20 mouse cellular contexts compared by ENCODE assay signal in genomic region chr6:39434111-39434885, GRCm38 (mm10). TPM values are rescaled to one million over a fixed set of nuclear protein-coding genes. Genes with fewer than 3 reads are reported as not detected.
DNase-seq lines count a peak whose midpoint lies in the region; ATAC-seq and TF ChIP-seq lines count a peak whose summit lies in the region.
"Had no signal": no experiment of that assay in that cellular context is flagged by ENCODE, and none has a peak within 500 bp of the region (broad histone marks: within the 10 kb centered on the region; RNA-seq: fewer than 3 reads in every experiment).

No protein-coding gene starts in this region.

- H3K79me2 ChIP-seq in MEL (ENCODE audit: control insufficient read depth, insufficient read depth, low read length, poor library complexity), result no peaks in the 10 kb centered on the region; the same call in 1 of the 2 replicates

- H3K4me3 ChIP-seq in liver, embryonic 11.5 days (ENCODE audit: low read depth, low read length), result no peak overlapping the region
- no peak overlapping the region for H3K4me3 ChIP-seq in MEL (ENCODE audit: control insufficient read depth in 1 of 2, insufficient read depth in 1 of 2, low read depth in 2 of 2, low read length in 2 of 2)
- H3K4me3 ChIP-seq in intestine, embryonic 15.5 days (replicated peaks), result no peak overlapping the region
- H3K4me3 ChIP-seq in liver, postnatal 0 days (ENCODE audit: low read depth, low read length), result no peak overlapping the region
- no peak overlapping the region for H3K4me3 ChIP-seq in stomach, postnatal 0 days (ENCODE audit: low read depth, low read length)
- H3K4me3 ChIP-seq: heart, adult 2 months; heart, embryonic 15.5 days; left cerebral cortex, adult 2 months; limb, embryonic 10.5 days had no signal

- no peak for TF ChIP-seq POLR2A in MEL (IDR thresholded peaks at IDR 0.05; ENCODE audit: control insufficient read depth in 1 of 2, insufficient read depth in 1 of 2, low read depth in 1 of 2, low read length in 2 of 2, poor library complexity in 1 of 2)

- no peaks in the 10 kb centered on the region for H3K9me3 ChIP-seq in liver, embryonic 11.5 days (ENCODE audit: control insufficient read depth, low read length)
- H3K9me3 ChIP-seq in MEL (replicated peaks; ENCODE audit: insufficient read depth, low read length), result no peaks in the 10 kb centered on the region
- no peaks in the 10 kb centered on the region for H3K9me3 ChIP-seq in intestine, embryonic 15.5 days
- H3K9me3 ChIP-seq in liver, postnatal 0 days (ENCODE audit: low read length), result no peaks in the 10 kb centered on the region
- H3K9me3 ChIP-seq in stomach, postnatal 0 days (ENCODE audit: control insufficient read depth, low read length), result no peaks in the 10 kb centered on the region
- H3K9me3 ChIP-seq: heart, embryonic 15.5 days; limb, embryonic 10.5 days had no signal

- no peak for TF ChIP-seq RAD21 in MEL (IDR thresholded peaks at IDR 0.05; ENCODE audit: low read depth, low read length)

- H3K36me3 ChIP-seq in liver, embryonic 11.5 days (ENCODE audit: control insufficient read depth, insufficient read depth, low read length), result no peaks in the 10 kb centered on the region
- H3K36me3 ChIP-seq in MEL (ENCODE audit: control insufficient read depth in 1 of 2, insufficient read depth in 2 of 2, low read length in 2 of 2), result peaks cover 0 to 28% of the 10 kb centered on the region in 2 experiments; a peak in 2 of 4 replicates
- H3K36me3 ChIP-seq in intestine, embryonic 15.5 days, result no peaks in the 10 kb centered on the region
- no peaks in the 10 kb centered on the region for H3K36me3 ChIP-seq in liver, postnatal 0 days (replicated peaks; ENCODE audit: insufficient read depth, low read length)
- no peaks in the 10 kb centered on the region for H3K36me3 ChIP-seq in stomach, postnatal 0 days (ENCODE audit: control insufficient read depth, insufficient read depth, low read length)
- H3K36me3 ChIP-seq: heart, embryonic 15.5 days; limb, embryonic 10.5 days had no signal

- WGBS in liver, embryonic 11.5 days, result 51% methylated on average over 2 of the region's 2 CpGs
- 50% methylated on average over 2 of the region's 2 CpGs for WGBS in intestine, embryonic 15.5 days
- WGBS in liver, postnatal 0 days (ENCODE audit: insufficient replicate concordance), result 56% methylated on average over 2 of the region's 2 CpGs
- 66% methylated on average over 2 of the region's 2 CpGs for WGBS in stomach, postnatal 0 days

- no peak for TF ChIP-seq CTCF in MEL (IDR thresholded peaks at IDR 0.05 in 2 of 3, conservative IDR thresholded peaks at IDR 0.05 in 1 of 3; ENCODE audit: control insufficient read depth in 1 of 3, insufficient read depth in 1 of 3, low read depth in 2 of 3, low read length in 3 of 3, poor library complexity in 1 of 3, severe bottlenecking in 1 of 3)
- no peak for TF ChIP-seq CTCF in liver, postnatal 0 days (IDR thresholded peaks at IDR 0.05; ENCODE audit: low read depth)
- TF ChIP-seq CTCF in stomach, postnatal 0 days (IDR thresholded peaks at IDR 0.05; ENCODE audit: low read depth), result no peak

- H3K4me2 ChIP-seq in liver, embryonic 11.5 days, result no peak overlapping the region
- no peak overlapping the region for H3K4me2 ChIP-seq in intestine, embryonic 15.5 days (replicated peaks)
- H3K4me2 ChIP-seq in liver, postnatal 0 days (ENCODE audit: low read depth, low read length), result no peak overlapping the region; the same call in 1 of the 2 replicates
- no peak overlapping the region for H3K4me2 ChIP-seq in stomach, postnatal 0 days (replicated peaks; ENCODE audit: low read depth)
- H3K4me2 ChIP-seq: heart, embryonic 15.5 days; lung, embryonic 14.5 days had no signal

- no peak for DNase-seq in liver, embryonic 11.5 days (ENCODE audit: low spot score)
- DNase-seq in liver (no peak), MEL (ENCODE audit: low read depth, low spot score) (no peak)
- no peak for DNase-seq in liver, postnatal 0 days
- DNase-seq in stomach, postnatal 0 days (ENCODE audit: low spot score), result no peak
- no peak for DNase-seq in frontal cortex, postnatal 10 days (ENCODE audit: low spot score in 2 of 2)
- DNase-seq: adrenal gland, adult 8-10 months; B cell, adult 2 months; cerebellum, adult 2 months; gastrocnemius, postnatal 14 days; heart, adult 2 months; kidney, adult 2 months; kidney, postnatal 14 days; lung, embryonic 14.5 days; thymus, adult 18-20 months had no signal

- TF ChIP-seq EP300 in MEL (IDR thresholded peaks at IDR 0.05; ENCODE audit: low read depth in 1 of 2, low read length in 2 of 2), result peak; percentile 35 to 81; a peak in 3 of 4 replicates
- TF ChIP-seq EP300 in liver, postnatal 0 days (IDR thresholded peaks at IDR 0.05; ENCODE audit: low read depth), result peak; percentile 34; the same call in 1 of the 2 replicates
- TF ChIP-seq EP300 in stomach, postnatal 0 days (optimal IDR thresholded peaks at IDR 0.05), result no peak

- H3K9ac ChIP-seq in liver, embryonic 11.5 days (ENCODE audit: low read depth, low read length), result no peak overlapping the region
- no peak overlapping the region for H3K9ac ChIP-seq in MEL (ENCODE audit: control insufficient read depth, low read depth, low read length, poor library complexity, severe bottlenecking)
- no peak overlapping the region for H3K9ac ChIP-seq in intestine, embryonic 15.5 days
- no peak overlapping the region for H3K9ac ChIP-seq in liver, postnatal 0 days (replicated peaks)
- no peak overlapping the region for H3K9ac ChIP-seq in stomach, postnatal 0 days (ENCODE audit: low read length)
- H3K9ac ChIP-seq: heart, embryonic 15.5 days; lung, embryonic 14.5 days had no signal

- ATAC-seq in liver, embryonic 11.5 days (replicated peaks; ENCODE audit: low FRiP score), result peak; percentile 35; the same call in 1 of the 2 replicates
- ATAC-seq in intestine, embryonic 15.5 days, result peak; percentile 81
- no peak for ATAC-seq in liver, postnatal 0 days
- no peak for ATAC-seq in stomach, postnatal 0 days (ENCODE audit: low FRiP score, low TSS enrichment)

- H3K27me3 ChIP-seq in liver, embryonic 11.5 days (replicated peaks; ENCODE audit: control insufficient read depth, insufficient read depth, low read length), result no peaks in the 10 kb centered on the region
- H3K27me3 ChIP-seq in MEL (ENCODE audit: control insufficient read depth in 1 of 2, insufficient read depth in 2 of 2, low read length in 2 of 2), result no peaks in the 10 kb centered on the region
- H3K27me3 ChIP-seq in intestine, embryonic 15.5 days (replicated peaks), result no peaks in the 10 kb centered on the region
- no peaks in the 10 kb centered on the region for H3K27me3 ChIP-seq in liver, postnatal 0 days (ENCODE audit: insufficient read depth, low read length)
- H3K27me3 ChIP-seq in stomach, postnatal 0 days (ENCODE audit: control insufficient read depth, insufficient read depth, low read length), result no peaks in the 10 kb centered on the region
- H3K27me3 ChIP-seq: heart, embryonic 15.5 days had no signal

- peaks cover 11% of the 10 kb centered on the region for H3K4me1 ChIP-seq in liver, embryonic 11.5 days (replicated peaks; ENCODE audit: control insufficient read depth, insufficient read depth, low read length)
- H3K4me1 ChIP-seq in MEL (ENCODE audit: control insufficient read depth in 1 of 2, insufficient read depth in 2 of 2, low read length in 2 of 2), result peaks cover 22 to 36% of the 10 kb centered on the region in 2 experiments
- H3K4me1 ChIP-seq in intestine, embryonic 15.5 days (replicated peaks), result no peaks in the 10 kb centered on the region
- peaks cover 28% of the 10 kb centered on the region for H3K4me1 ChIP-seq in liver, postnatal 0 days (ENCODE audit: insufficient read depth)
- H3K4me1 ChIP-seq in stomach, postnatal 0 days (replicated peaks; ENCODE audit: control insufficient read depth, insufficient read depth), result no peaks in the 10 kb centered on the region
- H3K4me1 ChIP-seq: heart, embryonic 15.5 days; limb, embryonic 10.5 days had no signal

- 0 out of 2 replicates have a peak overlapping the region, but pooled peaks have one; percentile 1 for H3K27ac ChIP-seq in liver, embryonic 11.5 days (ENCODE audit: low read depth, low read length)
- peak overlapping the region; percentile 47 for H3K27ac ChIP-seq in MEL (ENCODE audit: control insufficient read depth, low read depth, low read length)
- H3K27ac ChIP-seq in intestine, embryonic 15.5 days, result no peak overlapping the region
- H3K27ac ChIP-seq in liver, postnatal 0 days (ENCODE audit: low read depth), result 0 out of 2 replicates have a peak overlapping the region, but pooled peaks have one; percentile 16
- H3K27ac ChIP-seq in stomach, postnatal 0 days (replicated peaks), result no peak overlapping the region
- H3K27ac ChIP-seq: heart, adult 2 months; heart, embryonic 15.5 days; left cerebral cortex, adult 2 months; limb, embryonic 10.5 days; macrophage had no signal

RNA-seq across cellular contexts. Expression of gene Mkrn1, which starts 14.0 kb away (rescaled TPM):
- polyA plus RNA-seq in liver, embryonic 11.5 days (2014; fragmentation: Nextera tagmentation; extraction: Ambion mirVana), result 50.8 and 53.5 TPM in 2 replicates
- total RNA-seq in MEL (2012; rRNA removed), result 58.1 and 60.4 TPM in 2 replicates
- polyA plus RNA-seq in MEL (2012; ENCODE audit: insufficient read depth in 1 of 2, insufficient read length in 2 of 2, low read depth in 1 of 2, low replicate concordance in 2 of 2, missing spikeins in 1 of 2), result 10 to 100 TPM in 1 of 2 experiments, not detected in 1; 57.4 TPM
- polyA plus RNA-seq in intestine, embryonic 15.5 days (2015; fragmentation: Nextera tagmentation; extraction: Ambion mirVana), result 59.3 and 64.8 TPM in 2 replicates
- polyA plus RNA-seq in liver, postnatal 0 days (2015; fragmentation: Nextera tagmentation; extraction: Ambion mirVana), result 154 and 170 TPM in 2 replicates
- polyA plus RNA-seq in stomach, postnatal 0 days (2015; fragmentation: Nextera tagmentation; extraction: Ambion mirVana), result 54.6 and 56.0 TPM in 2 replicates

RNA-seq across cellular contexts. Expression of gene Rab19, which starts 53.3 kb away (rescaled TPM):
- 0.27 and 0.64 TPM in 2 replicates for polyA plus RNA-seq in liver, embryonic 11.5 days (2014; fragmentation: Nextera tagmentation; extraction: Ambion mirVana)
- 0.13 TPM in 1 of 2 replicates, not detected in the other for total RNA-seq in MEL (2012; rRNA removed)
- polyA plus RNA-seq in MEL (2012; ENCODE audit: insufficient read depth in 1 of 2, insufficient read length in 2 of 2, low read depth in 1 of 2, low replicate concordance in 2 of 2, missing spikeins in 1 of 2), result under 1 TPM in 1 of 2 experiments, not detected in 1; 0.10 TPM
- 6.1 and 8.1 TPM in 2 replicates for polyA plus RNA-seq in intestine, embryonic 15.5 days (2015; fragmentation: Nextera tagmentation; extraction: Ambion mirVana)
- polyA plus RNA-seq in liver, postnatal 0 days (2015; fragmentation: Nextera tagmentation; extraction: Ambion mirVana), result 0.95 and 1.1 TPM in 2 replicates
- 5.1 and 5.4 TPM in 2 replicates for polyA plus RNA-seq in stomach, postnatal 0 days (2015; fragmentation: Nextera tagmentation; extraction: Ambion mirVana)
- total RNA-seq: gastrocnemius, postnatal 14 days; left cerebral cortex, adult 2 months had no signal

RNA-seq across cellular contexts. Expression of gene Slc37a3, which starts 56.8 kb away (rescaled TPM):
- 14.8 and 16.2 TPM in 2 replicates for polyA plus RNA-seq in liver, embryonic 11.5 days (2014; fragmentation: Nextera tagmentation; extraction: Ambion mirVana)
- total RNA-seq in MEL (2012; rRNA removed), result 4.9 and 5.9 TPM in 2 replicates
- polyA plus RNA-seq in MEL (2012; ENCODE audit: insufficient read depth in 1 of 2, insufficient read length in 2 of 2, low read depth in 1 of 2, low replicate concordance in 2 of 2, missing spikeins in 1 of 2), result 10 to 100 TPM in 1 of 2 experiments, not detected in 1; 12.0 TPM
- 35.6 and 38.2 TPM in 2 replicates for polyA plus RNA-seq in intestine, embryonic 15.5 days (2015; fragmentation: Nextera tagmentation; extraction: Ambion mirVana)
- 13.9 and 16.0 TPM in 2 replicates for polyA plus RNA-seq in liver, postnatal 0 days (2015; fragmentation: Nextera tagmentation; extraction: Ambion mirVana)
- polyA plus RNA-seq in stomach, postnatal 0 days (2015; fragmentation: Nextera tagmentation; extraction: Ambion mirVana), result 20.9 and 22.7 TPM in 2 replicates

Comparison
In these comparisons a context has a peak if more than half of its experiments do, and no peak if none do; other contexts are left out.
1. ATAC-seq: peak in liver, embryonic 11.5 days (single experiment) and intestine, embryonic 15.5 days (single experiment); none in liver, postnatal 0 days (single experiment) and stomach, postnatal 0 days (single experiment).
2. H3K27ac ChIP-seq: peak in liver, embryonic 11.5 days (single experiment), MEL (single experiment) and liver, postnatal 0 days (single experiment); none in intestine, embryonic 15.5 days (single experiment) and stomach, postnatal 0 days (single experiment).